Mouse (Mus musculus): ENCODE measurements at regions not wholly inside any gene's neighbourhood (a gene's known extent, or its start where the extent isn't known, plus 50 kb on each side); places are given as distances from the start of the nearest gene placed in this dataset.

- no peaks in the 10 kb centered on the region for H3K79me2 ChIP-seq (ENCODE audit: control insufficient read depth, insufficient read depth, low read length, poor library complexity)
- no peak overlapping the region for H3K4me3 ChIP-seq (ENCODE audit: control insufficient read depth in 1 of 2, insufficient read depth in 1 of 2, low read depth in 2 of 2, low read length in 2 of 2)
- TF ChIP-seq RAD21 (IDR thresholded peaks at IDR 0.05; ENCODE audit: low read depth, low read length) (peak; percentile 63), CTCF (IDR thresholded peaks at IDR 0.05 in 2 of 3, conservative IDR thresholded peaks at IDR 0.05 in 1 of 3; ENCODE audit: control insufficient read depth in 1 of 3, insufficient read depth in 1 of 3, low read depth in 2 of 3, low read length in 3 of 3, poor library complexity in 1 of 3, severe bottlenecking in 1 of 3) (peak in 1 of 3 experiments; percentile 33; a peak in 2 of 6 replicates), SMC3 (IDR thresholded peaks at IDR 0.05; ENCODE audit: low read depth, low read length) (peak; percentile 56), CHD2 (IDR thresholded peaks at IDR 0.05; ENCODE audit: low read length) (no peak), ZC3H11A (IDR thresholded peaks at IDR 0.05; ENCODE audit: low read depth, low read length) (peak; percentile 34; the same call in 1 of the 2 replicates)
- no peaks in the 10 kb centered on the region for H3K4me1 ChIP-seq (ENCODE audit: control insufficient read depth in 1 of 2, insufficient read depth in 2 of 2, low read length in 2 of 2)
- H3K9me3 ChIP-seq (replicated peaks; ENCODE audit: insufficient read depth, low read length), result no peaks in the 10 kb centered on the region
- no peak overlapping the region for H3K27ac ChIP-seq (ENCODE audit: control insufficient read depth, low read depth, low read length)
- no peak for DNase-seq (ENCODE audit: low read depth, low spot score)
- H3K27me3 ChIP-seq (ENCODE audit: control insufficient read depth in 1 of 2, insufficient read depth in 2 of 2, low read length in 2 of 2), result no peaks in the 10 kb centered on the region
- H3K36me3 ChIP-seq (ENCODE audit: control insufficient read depth in 1 of 2, insufficient read depth in 2 of 2, low read length in 2 of 2), result no peaks in the 10 kb centered on the region
- no peak overlapping the region for H3K9ac ChIP-seq (ENCODE audit: control insufficient read depth, low read depth, low read length, poor library complexity, severe bottlenecking)
These were observed 262.3 kb downstream of the Cdh9 start for GRCm38 (mm10) chr15:16990848-16991247.

- Histone ChIP-seq H3K4me3 (ENCODE audit: control insufficient read depth in 1 of 2, insufficient read depth in 1 of 2, low read depth in 2 of 2, low read length in 2 of 2) (no peak overlapping the region), H3K9me3 (replicated peaks; ENCODE audit: insufficient read depth, low read length) (no peaks in the 10 kb centered on the region)
These were observed 267.1 kb downstream of the Cdh9 start for GRCm38 (mm10) chr15:16995667-16996066.

GRCm38 (mm10) chr15:17006139-17006538, 277.6 kb downstream of the Cdh9 start:
- peak; percentile 86 for DNase-seq (ENCODE audit: low read depth, low spot score)
- H3K79me2 ChIP-seq (ENCODE audit: control insufficient read depth, insufficient read depth, low read length, poor library complexity), result no peaks in the 10 kb centered on the region
- no peaks in the 10 kb centered on the region for H3K9me3 ChIP-seq (replicated peaks; ENCODE audit: insufficient read depth, low read length)
- no peak overlapping the region for H3K4me3 ChIP-seq (ENCODE audit: control insufficient read depth in 1 of 2, insufficient read depth in 1 of 2, low read depth in 2 of 2, low read length in 2 of 2)
- H3K27me3 ChIP-seq (ENCODE audit: control insufficient read depth in 1 of 2, insufficient read depth in 2 of 2, low read length in 2 of 2), result no peaks in the 10 kb centered on the region
- H3K4me1 ChIP-seq (ENCODE audit: control insufficient read depth in 1 of 2, insufficient read depth in 2 of 2, low read length in 2 of 2), result peaks cover 0 to 5% of the 10 kb centered on the region in 2 experiments; a peak in 2 of 4 replicates
- H3K36me3 ChIP-seq (ENCODE audit: control insufficient read depth in 1 of 2, insufficient read depth in 2 of 2, low read length in 2 of 2), result peaks cover 0 to 8% of the 10 kb centered on the region in 2 experiments; a peak in 2 of 4 replicates
- no peak overlapping the region for H3K27ac ChIP-seq (ENCODE audit: control insufficient read depth, low read depth, low read length)
- no peak overlapping the region for H3K9ac ChIP-seq (ENCODE audit: control insufficient read depth, low read depth, low read length, poor library complexity, severe bottlenecking)
- TF ChIP-seq USF1 (IDR thresholded peaks at IDR 0.05; ENCODE audit: low read depth, low read length) (no peak), ZMIZ1 (IDR thresholded peaks at IDR 0.05; ENCODE audit: low read depth, low read length) (no peak), MAFK (IDR thresholded peaks at IDR 0.05; ENCODE audit: borderline replicate concordance, low read depth, low read length) (peak; percentile 41; the same call in 1 of the 2 replicates), TCF12 (IDR thresholded peaks at IDR 0.05; ENCODE audit: low read depth, low read length) (peak; percentile 75), POLR2AphosphoS2 (IDR thresholded peaks at IDR 0.05; ENCODE audit: low read length) (no peak), KAT2A (conservative IDR thresholded peaks at IDR 0.05; ENCODE audit: low read depth, low read length) (no peak), ETS1 (IDR thresholded peaks at IDR 0.05; ENCODE audit: low read depth, low read length) (peak; percentile 89), JUND (IDR thresholded peaks at IDR 0.05; ENCODE audit: low read depth, low read length) (no peak), UBTF (IDR thresholded peaks at IDR 0.05; ENCODE audit: borderline replicate concordance, insufficient read depth, low read depth, low read length) (no peak), ZNF384 (IDR thresholded peaks at IDR 0.05; ENCODE audit: low read depth, low read length) (peak; percentile 89), MEF2A (IDR thresholded peaks at IDR 0.05; ENCODE audit: extremely low read depth, insufficient replicate concordance, low read depth, low read length, poor library complexity, severe bottlenecking) (peak; percentile 98), TAL1 (IDR thresholded peaks at IDR 0.05; ENCODE audit: low read length) (0 out of 2 replicates have a peak, but pooled peaks have one; percentile 8), MAX (IDR thresholded peaks at IDR 0.05; ENCODE audit: low read length) (no peak), HCFC1 (IDR thresholded peaks at IDR 0.05; ENCODE audit: low read depth, low read length) (no peak), RCOR1 (IDR thresholded peaks at IDR 0.05; ENCODE audit: low read depth, low read length) (peak; percentile 86), BHLHE40 (IDR thresholded peaks at IDR 0.05; ENCODE audit: borderline replicate concordance, low read depth, low read length) (no peak), ZC3H11A (IDR thresholded peaks at IDR 0.05; ENCODE audit: low read depth, low read length) (no peak), SIN3A (IDR thresholded peaks at IDR 0.05; ENCODE audit: low read length) (peak; percentile 80), MYC (IDR thresholded peaks at IDR 0.05; ENCODE audit: low read depth, low read length) (peak; percentile 40; the same call in 1 of the 2 replicates), POLR2AphosphoS5 (IDR thresholded peaks at IDR 0.05; ENCODE audit: borderline replicate concordance, low read depth, low read length) (no peak), USF2 (IDR thresholded peaks at IDR 0.05; ENCODE audit: borderline replicate concordance in 1 of 2, insufficient read depth in 1 of 2, low read depth in 1 of 2, low read length in 2 of 2) (no peak)

More at GRCm38 (mm10) chr15:16995667-16996066, 267.1 kb downstream of the Cdh9 start:
- H3K4me1 ChIP-seq (ENCODE audit: control insufficient read depth in 1 of 2, insufficient read depth in 2 of 2, low read length in 2 of 2), result no peaks in the 10 kb centered on the region
- TF ChIP-seq ETS1 (IDR thresholded peaks at IDR 0.05; ENCODE audit: low read depth, low read length) (no peak), MAFK (IDR thresholded peaks at IDR 0.05; ENCODE audit: borderline replicate concordance, low read depth, low read length) (peak; percentile 57; the same call in 1 of the 2 replicates)
- no peaks in the 10 kb centered on the region for H3K36me3 ChIP-seq (ENCODE audit: control insufficient read depth in 1 of 2, insufficient read depth in 2 of 2, low read length in 2 of 2)
- H3K27me3 ChIP-seq (ENCODE audit: control insufficient read depth in 1 of 2, insufficient read depth in 2 of 2, low read length in 2 of 2), result no peaks in the 10 kb centered on the region
- no peak for DNase-seq (ENCODE audit: low read depth, low spot score)
- H3K9ac ChIP-seq (ENCODE audit: control insufficient read depth, low read depth, low read length, poor library complexity, severe bottlenecking), result no peak overlapping the region
- H3K79me2 ChIP-seq (ENCODE audit: control insufficient read depth, insufficient read depth, low read length, poor library complexity), result no peaks in the 10 kb centered on the region
- no peak overlapping the region for H3K27ac ChIP-seq (ENCODE audit: control insufficient read depth, low read depth, low read length)
